Mouse (Mus musculus) hindbrain, embryonic 14.5 days (tissue): ENCODE data around the gene Crispld2. TPM values are rescaled to one million over a fixed set of nuclear protein-coding genes. Genes with fewer than 3 reads are reported as not detected.

ENCODE experiments used
- ATAC-seq: fragments of 200-750 bp; cut with Nextera tagmentation; 2 replicates; pipeline ENCODE4 v1.8.0; 2017; ENCODE audit warnings: moderate number of reproducible peaks, mild to moderate bottlenecking, moderate TSS enrichment, moderate library complexity; ENCODE audit not compliant: low FRiP score
- DNase-seq: peaks from one replicate; pipeline ENCODE4 v3.0.0-alpha.2; 2015; ENCODE audit warnings: low spot score
- H3K27ac ChIP-seq: fragments of 300-500 bp; sonication (generic); 2 replicates; pipeline ENCODE4 v1.5.1; 2014; ENCODE audit warnings: mild to moderate bottlenecking, moderate library complexity
- H3K27me3 ChIP-seq: fragments of 300-500 bp; sonication (generic); 2 replicates; pipeline ENCODE4 v1.6.1; 2014; ENCODE audit warnings: mild to moderate bottlenecking, low read length, mixed read lengths; ENCODE audit not compliant: control insufficient read depth, insufficient read depth
- H3K36me3 ChIP-seq: fragments of 300-500 bp; sonication (generic); replicated peaks from 2 replicates; pipeline ENCODE4 v1.6.1; 2014; ENCODE audit not compliant: control insufficient read depth, insufficient read depth
- H3K4me1 ChIP-seq: fragments of 300-500 bp; sonication (generic); replicated peaks from 2 replicates; pipeline ENCODE4 v1.6.1; 2014; ENCODE audit warnings: antibody characterized with exemption, low read length, mixed read lengths; ENCODE audit not compliant: control insufficient read depth, insufficient read depth
- H3K4me2 ChIP-seq: fragments of 300-500 bp; sonication (generic); replicated peaks from 2 replicates; pipeline ENCODE4 v1.6.1; 2014; ENCODE audit warnings: mild to moderate bottlenecking, moderate library complexity
- H3K4me3 ChIP-seq: fragments of 300-500 bp; sonication (generic); replicated peaks from 2 replicates; pipeline ENCODE4 v1.5.1; 2014; ENCODE audit warnings: mild to moderate bottlenecking, low read length
- H3K9ac ChIP-seq: fragments of 300-500 bp; sonication (generic); 2 replicates; pipeline ENCODE4 v1.6.1; 2014
- H3K9me3 ChIP-seq: fragments of 300-500 bp; sonication (generic); 2 replicates; pipeline ENCODE4 v1.6.1; 2016; ENCODE audit warnings: low read length; ENCODE audit not compliant: control insufficient read depth
- WGBS: fragments of 180-500 bp; shearing (Covaris S2); extraction: QIAGEN DNeasy Blood & Tissue Kit; methylation state at CpG from one replicate; pipeline ENCODE4 v1.1.7; 2014; 5-methylcytosine and 5-hydroxymethylcytosine counted together
- polyA plus RNA-seq: library from polyadenylated mRNA; unstranded; fragments of >200 nt; fragmentation: Nextera tagmentation; extraction: Ambion mirVana; gene quantifications from 2 replicates; pipeline ENCODE4 v1.2.1, GENCODE M21; 2014

The Crispld2 gene
- polyA plus RNA-seq, 1 experiment from 2014 or later, result 2.0 TPM

GRCm38 (mm10) chr8:120044907-120045306 lies 52.7 kb downstream of the Crispld2 start:
- Histone ChIP-seq H3K4me3 (no peak overlapping the region), H3K27ac (no peak overlapping the region), H3K27me3 (no peaks in the 10 kb centered on the region), H3K9ac (no peak overlapping the region), H3K4me1 (no peaks in the 10 kb centered on the region; the same call in 1 of the 2 replicates), H3K4me2 (no peak overlapping the region), H3K36me3 (no peaks in the 10 kb centered on the region), H3K9me3 (no peaks in the 10 kb centered on the region)
- WGBS, result 92% methylated on average over 8 of the region's 8 CpGs
- DNase-seq (no peak), ATAC-seq (no peak)

GRCm38 (mm10) chr8:120045471-120045870 lies 53.2 kb downstream of the Crispld2 start:
- Histone ChIP-seq H3K9ac (no peak overlapping the region), H3K27ac (no peak overlapping the region), H3K4me1 (no peaks in the 10 kb centered on the region; the same call in 1 of the 2 replicates), H3K4me2 (no peak overlapping the region), H3K36me3 (no peaks in the 10 kb centered on the region), H3K9me3 (no peaks in the 10 kb centered on the region), H3K27me3 (no peaks in the 10 kb centered on the region), H3K4me3 (no peak overlapping the region)
- DNase-seq, result no peak
- 69% methylated on average over 5 of the region's 5 CpGs for WGBS
- ATAC-seq, result no peak

DNA sequence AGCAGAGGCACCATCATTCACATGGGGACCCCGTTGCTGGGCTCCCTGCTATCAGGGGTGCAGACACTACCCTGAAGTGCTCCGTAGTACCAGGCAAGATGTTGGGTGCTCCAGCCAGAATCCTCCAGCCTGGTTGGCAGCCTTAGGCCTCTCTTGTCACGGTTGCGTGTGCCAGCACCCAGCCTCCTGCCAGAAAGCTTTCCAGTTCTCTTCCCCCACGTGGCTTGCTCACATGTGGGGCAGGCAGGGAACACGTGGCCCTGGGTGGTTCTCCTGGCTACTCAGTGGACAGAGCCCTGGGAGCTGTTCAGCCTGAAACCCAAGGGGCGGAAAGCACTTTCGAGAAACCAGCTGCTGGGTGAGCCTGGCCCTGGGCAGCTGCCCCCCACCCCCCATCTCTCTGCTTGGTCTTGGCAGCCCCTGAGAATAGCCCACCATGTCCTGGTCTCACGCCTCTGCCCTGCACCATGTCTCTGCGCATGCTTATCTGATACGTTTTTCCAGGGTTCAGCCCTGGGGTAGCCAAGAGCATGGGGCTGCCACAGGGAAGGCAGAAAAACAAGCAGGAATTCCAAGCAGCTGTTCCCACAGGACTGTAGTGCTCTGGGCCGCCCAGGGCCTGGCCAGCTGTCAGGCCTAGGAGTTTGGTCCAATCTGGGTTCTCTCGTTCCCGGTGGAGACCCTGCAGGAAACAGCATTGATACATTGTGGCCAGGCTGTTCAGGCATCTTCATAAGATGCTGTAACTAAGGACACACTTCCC lies 54.2 kb downstream of the Crispld2 start:
- ATAC-seq (no peak), DNase-seq (no peak)
- no peak overlapping the region for H3K4me3 ChIP-seq
- H3K36me3 ChIP-seq, result no peaks in the 10 kb centered on the region
- no peak overlapping the region for H3K4me2 ChIP-seq
- no peaks in the 10 kb centered on the region for H3K9me3 ChIP-seq
- H3K4me1 ChIP-seq, result no peaks in the 10 kb centered on the region; the same call in 1 of the 2 replicates
- no peak overlapping the region for H3K27ac ChIP-seq
- no peaks in the 10 kb centered on the region for H3K27me3 ChIP-seq
- no peak overlapping the region for H3K9ac ChIP-seq
- 67% methylated on average over 14 of the region's 14 CpGs for WGBS

GRCm38 (mm10) chr8:120049949-120050348 lies 57.7 kb downstream of the Crispld2 start:
- ATAC-seq (no peak), DNase-seq (no peak)
- Histone ChIP-seq H3K27me3 (no peaks in the 10 kb centered on the region), H3K9me3 (no peaks in the 10 kb centered on the region), H3K36me3 (no peaks in the 10 kb centered on the region), H3K4me2 (no peak overlapping the region), H3K4me1 (no peaks in the 10 kb centered on the region; the same call in 1 of the 2 replicates), H3K4me3 (no peak overlapping the region), H3K9ac (no peak overlapping the region), H3K27ac (no peak overlapping the region)
- 89% methylated on average over 13 of the region's 13 CpGs for WGBS

GRCm38 (mm10) chr8:120050376-120050775 lies 58.1 kb downstream of the Crispld2 start:
- Histone ChIP-seq H3K27ac (no peak overlapping the region), H3K36me3 (no peaks in the 10 kb centered on the region), H3K4me3 (no peak overlapping the region), H3K4me2 (no peak overlapping the region), H3K9me3 (no peaks in the 10 kb centered on the region), H3K4me1 (no peaks in the 10 kb centered on the region; the same call in 1 of the 2 replicates), H3K9ac (no peak overlapping the region), H3K27me3 (no peaks in the 10 kb centered on the region)
- no peak for DNase-seq
- ATAC-seq, result no peak
- WGBS, result 83% methylated on average over 10 of the region's 10 CpGs

GRCm38 (mm10) chr8:120051006-120051405 lies 58.8 kb downstream of the Crispld2 start:
- DNase-seq (no peak), ATAC-seq (no peak)
- no peaks in the 10 kb centered on the region; the same call in 1 of the 2 replicates for H3K4me1 ChIP-seq
- no peaks in the 10 kb centered on the region for H3K9me3 ChIP-seq
- H3K4me2 ChIP-seq, result no peak overlapping the region
- no peaks in the 10 kb centered on the region for H3K27me3 ChIP-seq
- 85% methylated on average over 4 of the region's 4 CpGs for WGBS
- H3K27ac ChIP-seq, result no peak overlapping the region
- no peak overlapping the region for H3K9ac ChIP-seq
- H3K36me3 ChIP-seq, result no peaks in the 10 kb centered on the region
- H3K4me3 ChIP-seq, result no peak overlapping the region

DNA sequence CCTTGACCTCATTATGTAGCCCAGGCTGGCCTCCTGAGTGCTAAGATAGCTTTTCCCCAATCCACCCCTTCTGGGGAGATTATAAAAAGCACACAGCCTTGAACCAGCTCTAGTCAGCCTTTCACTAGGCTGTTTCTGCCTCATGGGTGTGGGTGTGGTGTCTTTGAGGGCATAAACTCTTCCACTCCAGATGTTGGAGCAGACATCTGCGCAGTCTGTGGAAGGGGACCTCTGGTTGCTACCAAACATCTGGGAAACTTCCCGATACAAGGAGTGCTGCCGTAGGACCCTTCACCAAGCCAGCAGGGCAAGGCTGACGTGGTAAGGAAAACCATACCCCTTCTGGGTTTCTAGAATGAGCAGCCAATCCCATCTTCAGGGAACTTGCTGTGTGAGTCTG lies 59.7 kb downstream of the Crispld2 start:
- no peak overlapping the region for H3K9ac ChIP-seq
- DNase-seq (no peak), ATAC-seq (no peak)
- H3K36me3 ChIP-seq, result no peaks in the 10 kb centered on the region
- H3K4me2 ChIP-seq, result no peak overlapping the region
- H3K27ac ChIP-seq, result no peak overlapping the region
- H3K4me3 ChIP-seq, result no peak overlapping the region
- H3K4me1 ChIP-seq, result no peaks in the 10 kb centered on the region
- H3K9me3 ChIP-seq, result no peaks in the 10 kb centered on the region
- H3K27me3 ChIP-seq, result no peaks in the 10 kb centered on the region
- 95% methylated on average over 4 of the region's 4 CpGs for WGBS

DNA sequence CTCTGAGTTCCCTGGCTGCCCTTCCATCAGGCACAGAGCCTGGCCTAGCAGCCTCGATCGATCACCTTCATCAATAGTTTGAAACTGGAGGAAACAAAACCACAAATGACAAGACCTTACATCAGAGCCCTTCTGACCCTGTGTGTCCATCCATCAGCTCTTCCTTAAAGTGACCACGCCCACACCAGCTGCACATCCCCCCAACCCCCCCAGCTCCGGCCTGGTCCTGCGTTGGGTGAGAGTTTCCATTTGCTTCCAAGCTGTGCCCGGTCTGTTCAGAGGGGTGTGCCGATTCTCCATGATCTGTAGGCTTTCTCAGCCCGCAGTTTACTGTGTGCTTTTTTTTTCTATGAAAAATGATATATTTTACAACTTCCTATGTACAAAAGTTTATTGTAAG lies 60.1 kb downstream of the Crispld2 start:
- no peaks in the 10 kb centered on the region for H3K36me3 ChIP-seq
- no peak for DNase-seq
- no peak overlapping the region for H3K27ac ChIP-seq
- no peak overlapping the region for H3K4me3 ChIP-seq
- no peak overlapping the region for H3K9ac ChIP-seq
- ATAC-seq, result no peak
- no peak overlapping the region for H3K4me2 ChIP-seq
- H3K4me1 ChIP-seq, result no peaks in the 10 kb centered on the region
- H3K27me3 ChIP-seq, result no peaks in the 10 kb centered on the region
- 68% methylated on average over 8 of the region's 8 CpGs for WGBS
- H3K9me3 ChIP-seq, result no peaks in the 10 kb centered on the region

DNA sequence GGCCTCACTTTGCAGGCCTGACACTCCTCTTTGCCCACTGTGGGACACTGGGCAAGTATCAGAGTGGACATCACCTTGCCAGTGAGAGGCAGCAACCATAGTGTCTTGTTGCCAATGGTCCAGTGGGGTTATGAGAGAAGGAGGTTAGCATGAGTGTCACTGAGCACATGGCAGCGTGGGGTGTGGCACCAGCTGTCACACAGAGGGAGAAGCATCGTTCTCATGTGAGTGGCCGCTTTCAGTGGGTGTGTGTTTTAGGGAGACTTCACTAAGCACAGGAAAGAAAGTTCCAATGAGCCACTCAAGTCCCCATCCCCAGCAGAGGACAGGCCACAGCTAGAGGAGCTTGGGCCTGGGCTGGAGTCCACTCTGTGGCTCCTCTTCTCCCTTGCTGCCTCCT lies 62.6 kb downstream of the Crispld2 start:
- ATAC-seq (no peak), DNase-seq (no peak)
- Histone ChIP-seq H3K27ac (no peak overlapping the region), H3K4me3 (no peak overlapping the region), H3K4me1 (no peaks in the 10 kb centered on the region), H3K27me3 (no peaks in the 10 kb centered on the region), H3K9ac (no peak overlapping the region), H3K9me3 (no peaks in the 10 kb centered on the region), H3K4me2 (no peak overlapping the region), H3K36me3 (no peaks in the 10 kb centered on the region)
- whole genome bisulfite sequencing, result 93% methylated on average over 3 of the region's 3 CpGs
